Mouse (Mus musculus) ES-E14 (cell line): Measurements from ENCODE around the gene 4933405L10Rik.

Experiments
- HCFC1 ChIP-seq: IDR thresholded peaks from 2 replicates; pipeline ENCODE4 v1.6.1; 2012; ENCODE audit warnings: low read length, inconsistent platforms, borderline replicate concordance; ENCODE audit not compliant: insufficient read depth
- ZC3H11A ChIP-seq: IDR thresholded peaks from 2 replicates; pipeline ENCODE4 v1.6.1; 2012; ENCODE audit warnings: low read depth, mild to moderate bottlenecking, inconsistent platforms, low read length, borderline replicate concordance
- ZNF384 ChIP-seq: IDR thresholded peaks from 2 replicates; pipeline ENCODE4 v1.6.1; 2012; ENCODE audit warnings: low read depth, low read length, inconsistent platforms

DNA sequence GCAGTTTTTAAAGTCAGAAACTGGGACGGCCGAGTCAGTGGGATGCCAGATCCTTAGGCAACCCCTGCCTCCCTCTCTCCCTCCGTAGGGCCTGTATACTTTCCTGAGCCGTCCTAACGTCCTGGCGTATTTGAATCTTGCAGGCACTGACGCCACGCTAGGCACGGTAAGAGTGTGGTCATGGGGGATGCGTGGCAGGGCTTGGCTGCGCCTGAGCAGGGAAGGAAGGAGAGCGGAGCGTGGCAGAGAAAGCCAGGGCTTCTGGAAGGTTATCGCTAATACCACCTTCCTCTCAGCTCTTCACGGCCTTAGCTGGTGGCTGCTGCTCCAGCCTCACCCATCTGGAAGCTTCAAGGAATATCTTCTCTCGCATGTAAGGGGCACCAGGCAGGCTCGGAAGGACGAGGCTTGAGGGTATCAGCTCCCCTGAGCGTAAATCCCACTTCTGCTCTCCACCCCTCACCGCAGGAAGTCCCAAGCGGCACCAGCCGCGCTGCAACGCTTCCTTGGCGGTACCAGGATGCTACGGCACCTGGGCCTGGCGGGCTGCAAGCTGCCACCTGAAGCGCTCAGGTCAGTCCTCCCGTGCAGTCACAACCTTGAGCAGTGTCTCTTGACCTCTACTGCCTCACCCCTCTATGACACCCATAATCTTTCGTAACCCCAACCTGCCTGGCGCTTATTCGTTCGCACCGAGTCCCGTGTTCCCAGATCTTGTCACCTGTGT is 18.0 kb upstream of the 4933405L10Rik start:
- TF ChIP-seq ZC3H11A, result no peak
- TF ChIP-seq HCFC1, result no peak
- TF ChIP-seq ZNF384, result no peak
